Mouse (Mus musculus): Measurements from ENCODE around the gene Slc44a5.

DNA sequence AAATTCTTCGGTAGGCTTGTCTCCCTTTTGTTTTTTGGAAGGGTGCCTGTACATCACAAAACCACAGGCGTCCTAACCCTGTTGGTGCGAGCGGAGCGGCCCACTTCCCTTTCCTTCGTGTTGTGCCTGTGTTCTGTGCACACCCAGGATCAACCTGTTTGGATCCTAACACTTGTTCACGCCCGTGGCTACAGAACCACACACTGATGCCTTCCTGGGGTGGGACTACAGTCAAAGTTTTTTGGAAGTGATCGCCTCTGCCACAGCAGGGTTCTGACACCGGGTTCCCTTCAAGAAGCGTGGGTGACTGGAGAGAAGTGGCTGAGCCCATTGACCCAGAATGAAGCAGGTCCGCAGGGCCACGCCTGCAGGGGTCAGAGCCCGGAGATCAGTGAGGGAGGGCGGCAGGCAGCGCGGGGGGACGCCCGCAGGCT lies 29.3 kb upstream of the Slc44a5 start:
- TF ChIP-seq CTCF (IDR thresholded peaks at IDR 0.05; ENCODE audit: borderline replicate concordance, control insufficient read depth, extremely low read depth, insufficient read depth, low read length, poor library complexity) (no peak), POLR2A (IDR thresholded peaks at IDR 0.05; ENCODE audit: control insufficient read depth, extremely low read depth, insufficient read depth, low read length, poor library complexity) (no peak)

All from thymus, adult 2 months (tissue).